Mouse (Mus musculus): Measurements from ENCODE around the gene Nbeal2. TPM values are rescaled to one million over a fixed set of nuclear protein-coding genes. Genes with fewer than 3 reads are reported as not detected.

Nbeal2 gene
- total and polyA plus RNA-seq, 2 experiments from 2014 or later: 1.8 to 11.5 TPM

DNA sequence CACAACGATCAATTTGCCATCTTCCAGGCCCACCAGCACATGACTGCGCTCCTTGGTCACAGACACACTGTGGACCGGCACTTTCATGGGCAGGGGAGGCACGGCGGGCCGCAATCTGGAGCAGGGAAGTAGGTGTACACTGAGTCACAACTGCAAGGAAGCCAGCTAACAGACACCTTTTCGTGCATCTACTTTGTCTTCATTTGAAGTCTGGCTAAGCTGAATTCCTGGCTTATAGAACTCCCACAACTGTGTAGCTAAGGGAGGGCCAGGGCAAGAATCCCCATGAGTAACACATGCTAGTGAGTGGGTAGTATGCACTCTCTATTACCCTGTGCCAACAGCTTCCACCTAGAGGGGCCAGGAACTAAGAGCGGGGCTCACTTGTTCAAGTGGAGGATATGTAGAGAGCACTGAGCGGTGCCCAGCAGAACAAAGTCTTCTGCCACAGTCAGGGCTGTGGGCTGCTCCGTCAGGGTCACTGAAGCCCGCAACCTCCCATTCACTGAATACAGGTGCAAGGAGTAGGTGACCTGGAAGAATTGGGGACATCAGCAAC, 28.5 kb downstream of the Nbeal2 start:
- TF ChIP-seq CTCF (IDR thresholded peaks at IDR 0.05; ENCODE audit: low read depth): no peak
- peak overlapping the region; percentile 75 for H3K27ac ChIP-seq
- peak overlapping the region; percentile 35 for H3K4me3 ChIP-seq (ENCODE audit: low read length)
- ATAC-seq: no peak
- no peak for DNase-seq (ENCODE audit: low spot score)
- H3K9ac ChIP-seq (replicated peaks; ENCODE audit: low read length): peak overlapping the region; percentile 59
- WGBS: 63% methylated on average over 11 of the region's 11 CpGs
- H3K36me3 ChIP-seq (ENCODE audit: insufficient read depth, low read length): peaks cover 4% of the 10 kb centered on the region; the same call in 1 of the 2 replicates
- no peaks in the 10 kb centered on the region for H3K27me3 ChIP-seq (ENCODE audit: insufficient read depth, low read length)
- H3K4me2 ChIP-seq (ENCODE audit: low read depth, low read length): peak overlapping the region; percentile 77
- 0 out of 2 replicates have a peak, but pooled peaks cover 5% of the 10 kb centered on the region for H3K4me1 ChIP-seq (ENCODE audit: insufficient read depth, low read length)
- no peaks in the 10 kb centered on the region for H3K9me3 ChIP-seq (ENCODE audit: low read length)

DNA sequence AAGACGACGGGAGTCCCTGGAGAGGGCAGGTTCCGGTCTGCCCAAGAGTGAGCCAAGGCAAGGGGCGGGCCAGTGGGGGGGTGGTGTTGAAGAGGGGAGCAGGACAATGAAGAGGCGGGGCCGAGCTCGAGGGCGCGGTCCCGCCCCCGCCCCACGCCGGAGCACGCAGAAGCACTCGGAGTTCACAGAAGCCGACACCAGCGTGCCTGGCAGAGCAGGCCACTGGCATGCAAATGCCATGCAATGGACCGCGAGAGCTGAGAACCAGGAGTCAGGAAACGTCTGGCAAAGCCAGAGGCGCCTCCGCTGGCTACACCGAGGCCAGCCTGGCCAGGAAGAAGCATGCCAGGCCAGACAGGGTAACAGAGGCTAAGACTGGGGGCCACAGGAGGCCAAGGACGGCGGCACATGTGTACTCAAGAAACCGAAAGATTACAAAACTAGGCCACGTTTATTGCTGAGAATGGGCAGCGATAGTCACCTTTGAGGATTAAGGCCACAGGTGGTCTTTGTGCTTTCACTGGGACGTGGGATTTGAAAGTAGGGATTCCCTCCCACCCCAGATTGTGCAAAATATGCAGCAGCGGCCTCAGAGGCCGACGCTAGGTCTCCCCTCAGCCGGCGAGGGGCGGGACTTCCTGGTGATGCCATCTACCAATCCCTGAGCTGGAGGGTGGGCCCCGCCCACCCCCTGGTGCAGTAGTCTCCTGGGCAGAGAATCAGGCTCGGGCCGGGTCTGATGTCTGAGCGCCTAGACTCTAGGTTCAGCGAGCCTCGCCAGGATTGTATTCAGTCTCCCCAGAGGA, 29.4 kb downstream of the Nbeal2 start, which contains the start of gene Nradd:
TSS of gene Nradd (minus strand) at position 92 of the 806 bp plus-strand sequence.
- Histone ChIP-seq H3K27me3 (ENCODE audit: insufficient read depth, low read length) (no peaks in the 10 kb centered on the region), H3K9me3 (ENCODE audit: low read length) (no peaks in the 10 kb centered on the region), H3K9ac (replicated peaks; ENCODE audit: low read length) (peak within 1 kb of the TSS; percentile 59), H3K4me3 (ENCODE audit: low read length) (peak within 1 kb of the TSS; percentile 35), H3K4me1 (ENCODE audit: insufficient read depth, low read length) (0 out of 2 replicates have a peak, but pooled peaks cover 5% of the 10 kb centered on the region), H3K36me3 (ENCODE audit: insufficient read depth, low read length) (peaks cover 4% of the 10 kb centered on the region; the same call in 1 of the 2 replicates), H3K27ac (peak within 1 kb of the TSS; percentile 75), H3K4me2 (ENCODE audit: low read depth, low read length) (peak within 1 kb of the TSS; percentile 77)
- DNase-seq (ENCODE audit: low spot score): peak; percentile 95
- ATAC-seq: peak; percentile 94
- 2% methylated on average over 40 of the region's 41 CpGs for WGBS
- no peak; the same call in 1 of the 2 replicates for TF ChIP-seq CTCF (IDR thresholded peaks at IDR 0.05; ENCODE audit: low read depth)

DNA sequence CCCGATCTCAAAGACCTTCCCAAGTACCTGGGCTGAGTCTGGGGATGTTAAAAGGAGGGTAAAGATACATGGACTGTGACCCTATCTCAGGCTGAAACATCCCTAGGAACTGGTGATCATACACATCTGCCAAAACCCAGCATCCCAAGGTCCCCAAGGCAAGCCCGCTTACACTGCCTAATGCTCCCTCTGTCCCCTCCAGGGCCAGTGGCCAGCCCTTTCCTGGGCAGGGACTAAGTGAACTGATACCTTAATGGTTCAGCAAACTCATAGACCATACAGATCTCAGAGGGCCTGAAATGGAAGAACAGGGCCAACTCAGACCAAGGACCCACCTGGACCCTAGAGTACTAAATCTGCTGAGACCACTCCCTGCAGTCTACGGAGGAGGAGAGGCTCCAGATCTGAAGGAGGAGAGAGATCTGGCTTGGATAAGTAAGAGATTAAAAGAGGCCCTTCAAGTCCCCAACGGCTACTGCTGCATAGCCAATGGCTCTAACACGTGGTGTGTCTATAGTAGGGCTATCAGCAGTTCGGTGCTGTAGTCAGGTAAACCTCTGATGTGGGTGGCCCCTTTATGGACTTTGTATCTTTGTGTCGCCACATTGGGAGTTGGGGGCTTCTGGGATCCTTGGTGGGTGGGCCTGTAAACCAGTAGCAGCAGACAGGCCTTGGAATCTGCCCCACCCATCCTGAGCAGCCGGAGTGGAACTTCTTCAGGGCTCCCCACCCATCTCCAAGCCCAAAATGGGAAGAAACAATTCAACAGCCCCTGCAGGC, 30.4 kb downstream of the Nbeal2 start:
- Histone ChIP-seq H3K27ac (peak overlapping the region; percentile 75; the same call in 1 of the 2 replicates), H3K9me3 (ENCODE audit: low read length) (no peaks in the 10 kb centered on the region), H3K36me3 (ENCODE audit: insufficient read depth, low read length) (peaks cover 8% of the 10 kb centered on the region), H3K4me3 (ENCODE audit: low read length) (peak overlapping the region; percentile 35), H3K9ac (replicated peaks; ENCODE audit: low read length) (peak overlapping the region; percentile 59; the same call in 1 of the 2 replicates), H3K4me1 (ENCODE audit: insufficient read depth, low read length) (0 out of 2 replicates have a peak, but pooled peaks cover 5% of the 10 kb centered on the region), H3K4me2 (ENCODE audit: low read depth, low read length) (peak overlapping the region; percentile 77), H3K27me3 (ENCODE audit: insufficient read depth, low read length) (no peaks in the 10 kb centered on the region)
- no peak for ATAC-seq
- no peak for DNase-seq (ENCODE audit: low spot score)
- no peak for TF ChIP-seq CTCF (IDR thresholded peaks at IDR 0.05; ENCODE audit: low read depth)
- 50% methylated on average over 8 of the region's 8 CpGs for WGBS

DNA sequence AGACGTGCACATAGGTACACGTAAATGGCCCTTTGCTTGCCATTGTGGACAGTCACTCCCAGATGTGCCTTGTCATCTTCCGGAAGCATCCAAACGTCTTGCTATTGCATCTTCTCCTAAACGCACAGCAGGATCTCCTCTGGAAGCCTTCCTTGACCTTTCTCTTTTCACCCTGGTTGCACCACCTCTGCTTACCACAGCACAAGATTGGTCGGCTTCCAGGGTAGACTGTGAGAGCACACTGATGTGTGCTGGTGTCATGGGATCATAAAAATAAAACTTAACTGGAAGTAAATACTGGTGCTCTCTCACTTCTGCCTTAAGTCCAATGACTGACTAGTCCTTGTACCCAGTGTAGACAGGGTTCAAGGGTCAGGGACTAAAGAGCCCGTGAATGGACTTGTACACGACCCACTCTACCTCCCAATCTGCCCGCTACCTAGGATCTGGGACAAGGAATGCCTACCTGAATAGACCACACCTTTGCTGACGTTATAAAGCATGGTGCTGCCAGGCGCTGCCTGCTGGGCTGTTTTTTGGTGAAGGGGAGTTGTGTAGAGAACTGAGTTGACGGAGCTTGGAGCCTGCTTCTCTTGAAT, 31.2 kb downstream of the Nbeal2 start:
- H3K9ac ChIP-seq (replicated peaks; ENCODE audit: low read length): no peak overlapping the region
- WGBS: 83% methylated on average over 12 of the region's 12 CpGs
- no peak overlapping the region for H3K4me3 ChIP-seq (ENCODE audit: low read length)
- peaks cover 16% of the 10 kb centered on the region for H3K36me3 ChIP-seq (ENCODE audit: insufficient read depth, low read length)
- no peaks in the 10 kb centered on the region for H3K27me3 ChIP-seq (ENCODE audit: insufficient read depth, low read length)
- H3K4me1 ChIP-seq (ENCODE audit: insufficient read depth, low read length): 0 out of 2 replicates have a peak, but pooled peaks cover 5% of the 10 kb centered on the region
- no peaks in the 10 kb centered on the region for H3K9me3 ChIP-seq (ENCODE audit: low read length)
- no peak for TF ChIP-seq CTCF (IDR thresholded peaks at IDR 0.05; ENCODE audit: low read depth)
- DNase-seq (ENCODE audit: low spot score): no peak
- no peak overlapping the region for H3K4me2 ChIP-seq (ENCODE audit: low read depth, low read length)
- H3K27ac ChIP-seq: no peak overlapping the region
- no peak for ATAC-seq

DNA sequence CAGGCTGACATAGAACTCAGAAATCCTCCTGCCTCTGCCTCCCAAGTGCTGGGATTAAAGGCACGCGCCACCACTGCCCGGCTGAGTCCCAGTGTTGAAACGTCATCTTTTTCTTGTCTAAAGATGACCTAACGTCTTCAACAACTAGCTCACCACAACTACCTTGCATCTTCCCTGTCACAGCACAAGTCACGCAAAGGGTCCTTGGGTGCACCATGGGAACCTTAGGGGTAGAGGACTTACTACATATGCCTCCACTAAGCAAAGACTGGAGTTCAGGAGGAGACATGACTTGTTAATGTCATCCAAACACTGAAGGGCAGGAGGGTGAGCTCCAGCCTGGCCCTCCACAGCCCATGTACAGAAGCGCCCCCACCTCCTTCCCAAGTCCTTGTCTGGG, 33.3 kb downstream of the Nbeal2 start:
- ATAC-seq (no peak), DNase-seq (ENCODE audit: low spot score) (no peak)
- H3K4me1 ChIP-seq (ENCODE audit: insufficient read depth, low read length): 0 out of 2 replicates have a peak, but pooled peaks cover 5% of the 10 kb centered on the region
- no peak overlapping the region for H3K9ac ChIP-seq (replicated peaks; ENCODE audit: low read length)
- H3K4me2 ChIP-seq (ENCODE audit: low read depth, low read length): no peak overlapping the region
- peaks cover 25% of the 10 kb centered on the region for H3K36me3 ChIP-seq (ENCODE audit: insufficient read depth, low read length)
- TF ChIP-seq CTCF (IDR thresholded peaks at IDR 0.05; ENCODE audit: low read depth): no peak
- H3K9me3 ChIP-seq (ENCODE audit: low read length): no peaks in the 10 kb centered on the region
- 93% methylated on average over 7 of the region's 7 CpGs for WGBS
- H3K27me3 ChIP-seq (ENCODE audit: insufficient read depth, low read length): no peaks in the 10 kb centered on the region
- no peak overlapping the region for H3K4me3 ChIP-seq (ENCODE audit: low read length)
- H3K27ac ChIP-seq: no peak overlapping the region

DNA sequence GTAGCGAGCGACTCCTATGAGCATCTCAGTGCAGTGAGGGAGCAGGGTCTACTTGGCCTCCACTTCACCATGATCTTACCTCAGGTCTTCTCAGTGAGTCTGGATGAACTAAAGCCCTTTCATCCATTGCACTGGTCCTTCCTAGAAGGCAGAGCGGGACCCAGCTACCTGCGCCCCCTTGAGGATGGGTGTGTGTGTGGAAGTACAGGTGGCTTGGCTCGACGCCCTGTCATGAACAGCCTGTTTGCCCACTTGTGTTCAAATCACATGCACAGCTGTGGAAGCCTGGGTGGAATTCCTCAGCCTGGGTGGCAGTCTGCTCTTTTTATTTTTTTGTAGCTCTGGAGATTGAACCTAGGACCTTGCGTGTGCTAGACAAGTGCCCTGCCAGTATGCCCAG, 33.8 kb downstream of the Nbeal2 start:
- Histone ChIP-seq H3K36me3 (ENCODE audit: insufficient read depth, low read length) (peaks cover 30% of the 10 kb centered on the region), H3K27me3 (ENCODE audit: insufficient read depth, low read length) (no peaks in the 10 kb centered on the region), H3K4me1 (ENCODE audit: insufficient read depth, low read length) (0 out of 2 replicates have a peak, but pooled peaks cover 5% of the 10 kb centered on the region), H3K4me3 (ENCODE audit: low read length) (no peak overlapping the region), H3K27ac (no peak overlapping the region), H3K4me2 (ENCODE audit: low read depth, low read length) (no peak overlapping the region), H3K9ac (replicated peaks; ENCODE audit: low read length) (no peak overlapping the region), H3K9me3 (ENCODE audit: low read length) (no peaks in the 10 kb centered on the region)
- no peak for DNase-seq (ENCODE audit: low spot score)
- 86% methylated on average over 7 of the region's 7 CpGs for WGBS
- TF ChIP-seq CTCF (IDR thresholded peaks at IDR 0.05; ENCODE audit: low read depth): peak; percentile 29; the same call in 1 of the 2 replicates
- ATAC-seq: no peak

All from hindbrain, postnatal 0 days (tissue).